Mouse (Mus musculus): ENCODE measurements at regions not wholly inside any gene's neighbourhood (a gene's known extent, or its start where the extent isn't known, plus 50 kb on each side); places are given as distances from the start of the nearest gene placed in this dataset.

DNA sequence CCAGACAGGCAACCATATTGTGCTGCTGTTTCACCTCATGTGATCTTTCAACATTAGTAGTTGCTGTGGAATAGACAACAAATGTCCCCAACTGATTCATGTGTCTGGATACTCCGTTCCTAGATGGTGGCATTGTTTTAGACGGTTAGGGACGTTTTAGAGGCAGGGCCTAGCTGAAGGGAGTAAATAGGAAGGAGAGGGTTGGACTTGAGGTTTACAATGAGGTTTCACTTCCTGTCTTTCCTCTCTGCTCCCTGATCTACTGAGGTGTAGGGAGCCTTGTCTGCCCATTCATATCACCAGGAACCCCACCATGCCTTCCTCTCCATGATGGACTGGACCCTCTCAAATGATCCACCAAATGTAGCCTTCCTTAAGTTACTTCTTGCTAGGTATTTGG, 168.1 kb downstream of the Mex3b start:
- H3K27ac ChIP-seq: no peak overlapping the region
- H3K4me3 ChIP-seq: no peak overlapping the region
- ATAC-seq (replicated peaks): no peak
- no peaks in the 10 kb centered on the region for H3K27me3 ChIP-seq (replicated peaks)
- 0 out of 2 replicates have a peak, but pooled peaks cover 6% of the 10 kb centered on the region for H3K4me1 ChIP-seq
- H3K9ac ChIP-seq: no peak overlapping the region
- H3K4me2 ChIP-seq: no peak overlapping the region
- 85% methylated on average over 3 of the region's 3 CpGs for WGBS
- H3K36me3 ChIP-seq (replicated peaks): no peaks in the 10 kb centered on the region
- H3K9me3 ChIP-seq: no peaks in the 10 kb centered on the region

DNA sequence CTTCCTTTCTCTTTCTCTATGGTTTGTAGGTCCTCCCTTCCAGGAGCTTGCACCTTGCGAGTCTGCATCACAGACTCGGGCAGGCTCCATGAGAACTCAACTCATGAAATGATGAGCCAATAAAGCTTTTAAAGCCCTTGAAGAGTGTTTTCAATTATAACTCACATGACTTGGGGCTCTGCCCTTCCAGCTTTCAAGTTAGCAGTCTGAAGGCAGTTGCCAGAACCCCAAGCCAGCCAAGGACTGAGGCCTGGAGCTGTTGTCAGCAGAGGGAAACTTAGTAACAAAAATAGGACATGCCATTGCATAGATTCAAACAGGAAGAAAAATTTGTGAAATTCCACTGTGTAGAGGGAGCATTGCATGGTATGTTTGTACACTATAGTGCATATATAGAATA, 169.3 kb downstream of the Mex3b start:
- Histone ChIP-seq H3K4me3 (no peak overlapping the region), H3K9me3 (no peaks in the 10 kb centered on the region), H3K4me2 (no peak overlapping the region), H3K9ac (no peak overlapping the region), H3K27ac (no peak overlapping the region), H3K36me3 (replicated peaks) (no peaks in the 10 kb centered on the region), H3K4me1 (0 out of 2 replicates have a peak, but pooled peaks cover 6% of the 10 kb centered on the region), H3K27me3 (replicated peaks) (no peaks in the 10 kb centered on the region)
- no peak for ATAC-seq (replicated peaks)
- WGBS: 31% methylated on average over 2 of the region's 2 CpGs

DNA sequence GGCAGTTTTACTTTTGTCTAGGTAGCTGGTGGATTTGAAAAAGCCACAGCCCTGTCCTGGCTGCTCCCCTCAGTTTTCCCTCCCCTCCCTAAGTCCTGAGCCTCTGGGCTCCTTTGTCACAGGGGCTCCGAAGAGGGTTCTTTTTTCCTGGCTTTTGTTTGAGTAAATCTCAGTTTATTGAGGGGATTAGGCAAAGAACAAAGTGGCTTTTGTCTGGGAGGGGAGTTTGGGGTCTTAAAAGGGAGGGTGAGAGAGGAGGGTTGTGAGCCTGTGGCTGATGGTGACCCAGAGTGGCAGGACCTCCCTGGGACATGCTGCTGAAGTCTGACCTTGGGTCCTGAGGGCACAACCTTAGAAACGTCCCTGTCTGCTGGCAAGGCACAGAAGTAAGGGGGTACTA, 170.0 kb downstream of the Mex3b start:
- ATAC-seq (replicated peaks): no peak; the same call in 1 of the 2 replicates

DNA sequence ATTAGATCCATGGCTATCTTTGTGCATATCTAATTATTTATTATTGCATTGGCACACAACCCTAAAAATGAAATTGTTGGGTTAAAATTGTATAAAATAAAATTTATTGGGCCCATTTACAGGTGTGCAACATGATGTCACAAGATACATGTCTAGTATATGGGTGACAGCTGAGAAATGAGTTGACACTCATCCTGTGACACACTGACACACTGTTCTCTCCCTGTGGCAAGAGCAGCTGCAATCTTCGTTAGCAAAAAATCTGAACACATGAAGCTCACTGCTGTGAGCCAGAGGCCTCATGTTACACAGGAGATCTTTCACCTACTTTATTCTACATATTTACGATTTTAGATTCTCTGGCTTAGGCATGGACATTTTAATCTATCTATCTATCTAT, 170.6 kb downstream of the Mex3b start:
- 37% methylated on average over 2 of the region's 2 CpGs for WGBS
- Histone ChIP-seq H3K36me3 (replicated peaks) (no peaks in the 10 kb centered on the region), H3K4me1 (0 out of 2 replicates have a peak, but pooled peaks cover 6% of the 10 kb centered on the region), H3K9me3 (no peaks in the 10 kb centered on the region), H3K27me3 (replicated peaks) (no peaks in the 10 kb centered on the region), H3K9ac (no peak overlapping the region), H3K27ac (no peak overlapping the region), H3K4me2 (no peak overlapping the region), H3K4me3 (no peak overlapping the region)
- ATAC-seq (replicated peaks): no peak

More for the DNA sequence above, 170.0 kb downstream of the Mex3b start:
- Histone ChIP-seq H3K27ac (no peak overlapping the region), H3K4me2 (no peak overlapping the region), H3K4me3 (no peak overlapping the region), H3K9me3 (no peaks in the 10 kb centered on the region), H3K27me3 (replicated peaks) (no peaks in the 10 kb centered on the region), H3K9ac (no peak overlapping the region), H3K4me1 (0 out of 2 replicates have a peak, but pooled peaks cover 6% of the 10 kb centered on the region), H3K36me3 (replicated peaks) (no peaks in the 10 kb centered on the region)
- WGBS: 3% methylated on average over 2 of the region's 2 CpGs

DNA sequence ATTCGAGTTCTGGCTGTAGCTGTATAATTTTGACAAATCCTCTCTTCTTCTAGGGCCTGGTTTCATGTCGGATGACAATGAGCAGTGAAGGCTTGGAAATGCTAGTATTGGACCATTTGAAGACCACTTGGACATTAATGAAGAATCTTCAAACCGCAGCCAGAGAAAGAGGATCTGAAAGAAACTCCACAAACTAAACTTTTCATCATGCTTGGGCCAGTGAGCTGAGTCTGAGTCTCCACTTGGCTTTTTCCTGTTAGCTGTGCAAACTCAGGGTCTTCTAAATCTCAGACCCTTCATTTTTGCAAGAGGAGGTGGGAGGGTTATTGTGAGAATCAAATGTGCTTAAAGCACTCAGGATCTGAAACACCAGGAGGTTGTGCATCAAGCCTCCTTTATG, 176.6 kb downstream of the Mex3b start:
- Histone ChIP-seq H3K4me2 (no peak overlapping the region), H3K4me3 (no peak overlapping the region), H3K9me3 (no peaks in the 10 kb centered on the region), H3K4me1 (no peaks in the 10 kb centered on the region), H3K36me3 (replicated peaks) (no peaks in the 10 kb centered on the region), H3K9ac (no peak overlapping the region), H3K27me3 (replicated peaks) (no peaks in the 10 kb centered on the region), H3K27ac (no peak overlapping the region)
- WGBS: 88% methylated on average over 3 of the region's 3 CpGs
- ATAC-seq (replicated peaks): no peak

DNA sequence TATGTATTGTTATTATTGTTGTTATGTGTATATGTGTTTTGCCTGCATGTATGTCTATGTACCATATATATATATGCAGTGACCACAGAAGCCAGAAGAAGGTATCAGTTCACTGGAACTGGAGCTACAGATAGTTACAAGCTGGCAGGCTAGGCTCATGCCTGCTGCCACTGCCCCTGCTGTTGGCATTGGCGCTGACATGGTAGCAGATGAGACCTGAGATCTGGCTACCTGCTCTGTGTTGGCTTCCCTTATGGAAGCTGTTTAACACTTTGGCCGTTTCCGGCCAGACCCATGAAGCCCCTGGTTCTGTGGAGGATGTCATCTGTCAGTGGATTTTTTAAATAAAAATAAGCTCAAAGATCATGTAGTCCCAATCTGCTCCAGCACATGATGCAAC, 178.1 kb downstream of the Mex3b start:
- no peaks in the 10 kb centered on the region for H3K4me1 ChIP-seq
- H3K27me3 ChIP-seq (replicated peaks): no peaks in the 10 kb centered on the region
- no peak overlapping the region for H3K4me2 ChIP-seq
- H3K9ac ChIP-seq: no peak overlapping the region
- H3K27ac ChIP-seq: no peak overlapping the region
- no peaks in the 10 kb centered on the region for H3K9me3 ChIP-seq
- no peak overlapping the region for H3K4me3 ChIP-seq
- no peaks in the 10 kb centered on the region for H3K36me3 ChIP-seq (replicated peaks)
- 89% methylated on average over 3 of the region's 3 CpGs for WGBS
- no peak for ATAC-seq (replicated peaks)

DNA sequence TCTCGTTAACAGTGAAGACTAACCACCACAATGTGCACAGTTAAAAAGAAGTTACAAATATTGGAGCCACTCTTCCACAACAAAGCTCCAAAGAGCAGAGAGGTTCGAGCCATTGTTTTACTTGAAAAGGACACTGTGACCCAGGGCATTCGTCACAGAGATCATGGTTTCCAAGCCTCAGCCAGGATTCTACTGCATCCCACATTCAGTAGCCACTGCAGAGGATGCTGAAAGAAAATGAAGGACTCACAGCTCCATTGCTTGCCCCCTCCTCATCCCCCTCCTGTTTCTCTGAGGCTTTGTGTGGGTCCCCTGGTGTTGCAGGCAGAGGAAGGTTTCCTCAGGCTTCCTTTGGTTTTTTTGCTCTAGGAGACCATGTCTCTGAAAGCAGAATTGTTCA, 182.9 kb downstream of the Mex3b start:
- WGBS: 7% methylated on average over 3 of the region's 3 CpGs
- H3K4me1 ChIP-seq: no peaks in the 10 kb centered on the region
- no peak overlapping the region for H3K9ac ChIP-seq
- ATAC-seq (replicated peaks): no peak
- H3K4me3 ChIP-seq: no peak overlapping the region
- no peak overlapping the region for H3K4me2 ChIP-seq
- H3K27ac ChIP-seq: no peak overlapping the region
- H3K36me3 ChIP-seq (replicated peaks): no peaks in the 10 kb centered on the region
- H3K27me3 ChIP-seq (replicated peaks): no peaks in the 10 kb centered on the region
- H3K9me3 ChIP-seq: no peaks in the 10 kb centered on the region

DNA sequence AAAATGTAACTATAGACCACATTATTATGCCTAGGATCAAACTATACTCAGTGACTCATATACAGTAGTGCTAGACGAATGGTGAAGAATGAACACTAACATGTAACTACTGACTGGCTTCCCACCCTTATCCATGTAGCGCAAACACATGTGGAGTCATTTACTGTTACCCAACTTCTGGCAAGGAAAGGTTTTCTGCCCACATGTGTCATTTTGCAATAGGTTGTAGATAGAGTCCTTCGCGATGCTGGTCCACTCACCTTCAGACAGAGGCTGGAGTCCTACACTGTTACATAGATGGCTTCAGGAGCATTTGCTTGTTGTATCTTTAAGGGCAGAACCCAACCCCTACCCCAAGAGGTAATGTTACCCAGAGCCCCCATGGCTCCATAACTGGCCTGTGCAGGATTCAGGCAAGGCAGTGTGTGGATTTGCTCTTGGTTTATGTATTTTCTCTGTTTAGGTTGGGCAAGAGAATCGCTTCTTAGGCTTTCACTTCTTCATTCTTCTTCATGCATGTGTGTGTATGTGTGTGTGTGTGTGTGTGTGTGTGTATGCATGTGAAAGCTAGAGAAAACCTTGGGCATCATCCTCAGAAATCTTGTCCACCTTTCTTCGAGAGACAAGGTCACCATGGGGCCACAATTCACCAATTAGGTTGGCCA, 183.8 kb downstream of the Mex3b start:
- no peak overlapping the region for H3K4me3 ChIP-seq
- no peaks in the 10 kb centered on the region for H3K9me3 ChIP-seq
- 95% methylated on average over 6 of the region's 6 CpGs for WGBS
- H3K27me3 ChIP-seq (replicated peaks): no peaks in the 10 kb centered on the region
- H3K27ac ChIP-seq: no peak overlapping the region
- no peaks in the 10 kb centered on the region for H3K4me1 ChIP-seq
- ATAC-seq (replicated peaks): no peak
- H3K36me3 ChIP-seq (replicated peaks): no peaks in the 10 kb centered on the region
- H3K4me2 ChIP-seq: no peak overlapping the region
- no peak overlapping the region for H3K9ac ChIP-seq

DNA sequence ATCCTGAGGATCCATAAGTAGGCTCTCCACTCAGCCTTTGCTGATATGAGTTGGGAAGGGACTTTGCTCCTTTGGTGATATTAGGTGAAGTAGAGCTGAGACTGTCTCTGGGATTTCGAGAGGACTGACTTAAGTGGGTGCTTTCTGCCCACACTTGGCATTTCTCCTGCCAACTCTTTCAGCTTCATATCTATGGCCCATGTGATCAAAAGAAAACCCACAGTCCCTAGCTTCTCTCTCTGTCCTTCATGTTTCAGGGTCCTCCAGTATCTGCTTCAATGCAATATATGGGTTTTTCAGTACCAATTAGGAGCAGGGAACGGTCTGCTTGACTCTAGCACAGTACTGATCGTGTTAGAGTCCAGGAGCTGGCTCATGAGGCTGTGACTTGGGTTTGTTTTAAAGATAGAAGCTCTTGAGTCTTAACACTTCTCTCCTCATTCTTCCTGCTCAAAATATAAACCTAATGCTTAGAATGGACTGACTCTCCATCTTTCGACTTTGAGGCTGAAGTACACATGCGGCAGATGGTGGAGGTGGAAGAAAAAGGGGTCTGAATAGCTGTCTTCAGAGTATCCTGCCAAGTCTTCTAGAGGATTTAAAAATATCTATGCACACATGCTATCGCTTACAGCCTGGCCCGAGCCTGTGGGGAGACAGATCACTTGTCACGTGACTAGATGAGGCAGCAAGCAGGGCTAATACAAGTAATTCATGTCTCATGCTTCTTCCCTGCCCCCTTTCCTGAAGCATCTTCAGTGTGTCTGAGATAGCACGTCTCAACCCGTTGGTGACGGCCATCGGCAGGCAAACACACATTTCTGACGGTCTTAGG, 189.2 kb downstream of the Mex3b start:
- H3K9me3 ChIP-seq: no peaks in the 10 kb centered on the region
- H3K4me2 ChIP-seq: no peak overlapping the region
- H3K27ac ChIP-seq: no peak overlapping the region
- no peak for ATAC-seq (replicated peaks)
- WGBS: 88% methylated on average over 13 of the region's 13 CpGs
- no peaks in the 10 kb centered on the region for H3K4me1 ChIP-seq
- H3K36me3 ChIP-seq (replicated peaks): no peaks in the 10 kb centered on the region
- H3K4me3 ChIP-seq: no peak overlapping the region
- no peak overlapping the region for H3K9ac ChIP-seq
- no peaks in the 10 kb centered on the region for H3K27me3 ChIP-seq (replicated peaks)

DNA sequence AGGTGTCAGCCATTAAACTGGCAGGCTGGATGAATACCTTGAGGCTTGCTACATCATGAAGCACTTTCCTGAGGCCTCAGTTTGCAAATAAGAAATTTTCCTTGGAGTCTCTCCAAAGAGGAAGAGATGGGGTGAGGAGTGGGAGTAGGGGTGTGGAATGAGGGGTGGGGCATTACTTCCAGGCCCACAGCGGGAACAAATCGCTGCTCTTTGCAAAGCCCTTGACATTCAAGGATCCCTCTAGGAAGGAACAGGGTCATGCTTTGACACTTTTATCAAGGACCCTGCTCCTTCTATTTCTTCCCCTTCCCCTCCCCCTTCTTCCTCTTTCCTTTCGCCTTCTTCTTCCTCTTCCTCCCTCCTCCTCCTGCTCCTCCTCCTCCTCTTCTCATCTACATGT, 193.2 kb downstream of the Mex3b start:
- Histone ChIP-seq H3K9ac (no peak overlapping the region), H3K9me3 (no peaks in the 10 kb centered on the region), H3K4me3 (no peak overlapping the region), H3K4me1 (no peaks in the 10 kb centered on the region), H3K27ac (no peak overlapping the region), H3K27me3 (replicated peaks) (no peaks in the 10 kb centered on the region), H3K36me3 (replicated peaks) (no peaks in the 10 kb centered on the region), H3K4me2 (no peak overlapping the region)
- no peak for ATAC-seq (replicated peaks)
- WGBS: 70% methylated on average over 3 of the region's 3 CpGs

DNA sequence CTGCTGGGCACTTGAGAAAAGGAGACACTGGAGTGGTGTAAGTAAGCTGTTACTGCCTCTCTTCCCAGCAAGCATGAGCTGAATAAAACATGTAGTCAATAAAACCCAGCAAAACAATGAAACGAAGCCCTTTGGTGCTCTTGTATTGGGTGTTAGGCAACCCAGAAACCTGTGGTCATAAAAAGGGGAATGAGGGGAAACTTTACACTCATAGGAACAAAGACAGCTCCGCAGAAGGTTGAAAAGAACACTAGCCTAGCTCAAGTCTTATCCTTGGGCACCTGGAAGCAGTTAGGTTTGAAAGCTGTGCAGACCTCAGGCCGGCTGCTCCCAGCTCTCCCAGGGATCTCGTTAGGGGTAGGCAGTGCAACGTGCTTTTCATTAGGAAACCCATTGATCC, 193.6 kb downstream of the Mex3b start:
- no peak for ATAC-seq (replicated peaks)
- WGBS: 52% methylated on average over 5 of the region's 5 CpGs

DNA sequence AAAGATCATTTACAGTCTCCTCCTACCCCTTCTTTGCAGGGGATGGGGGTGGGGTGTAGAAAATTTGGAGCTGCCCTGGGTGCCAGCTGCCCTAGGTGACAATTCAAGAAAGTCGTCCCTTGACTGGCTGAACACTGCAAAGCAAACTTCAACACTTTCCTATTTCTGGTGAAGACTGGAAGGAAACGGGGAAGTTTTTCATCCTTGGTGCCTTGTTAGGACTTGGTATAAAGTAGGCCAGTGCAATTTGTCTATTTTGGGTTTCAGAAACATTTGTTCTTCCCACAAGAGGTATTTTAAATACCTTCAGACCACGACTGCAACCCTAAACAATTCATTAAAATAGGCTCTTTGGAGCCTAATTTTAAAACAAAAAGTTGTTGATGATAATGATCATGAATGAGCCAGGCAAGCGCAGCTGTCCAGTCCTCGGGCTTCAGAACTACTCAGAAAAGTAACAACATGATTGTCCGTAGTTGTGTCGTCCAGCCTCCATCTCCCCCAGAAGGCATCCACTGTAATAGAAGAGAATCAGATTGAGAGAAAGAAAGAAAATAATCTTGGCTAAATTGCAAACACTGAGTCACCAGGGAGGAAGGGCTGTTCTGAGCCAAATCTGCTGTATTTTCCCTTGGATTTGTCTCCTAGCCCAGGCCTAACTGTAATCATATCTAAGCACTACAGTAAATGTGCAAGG, 194.2 kb downstream of the Mex3b start:
- Histone ChIP-seq H3K4me1 (no peaks in the 10 kb centered on the region), H3K4me2 (no peak overlapping the region), H3K27ac (no peak overlapping the region), H3K4me3 (no peak overlapping the region), H3K36me3 (replicated peaks) (no peaks in the 10 kb centered on the region), H3K27me3 (replicated peaks) (no peaks in the 10 kb centered on the region), H3K9ac (no peak overlapping the region), H3K9me3 (no peaks in the 10 kb centered on the region)
- WGBS: 80% methylated on average over 7 of the region's 7 CpGs
- ATAC-seq (replicated peaks): no peak

More for the DNA sequence above, 193.6 kb downstream of the Mex3b start:
- H3K9me3 ChIP-seq: no peaks in the 10 kb centered on the region
- H3K4me1 ChIP-seq: no peaks in the 10 kb centered on the region
- H3K27ac ChIP-seq: no peak overlapping the region
- H3K36me3 ChIP-seq (replicated peaks): no peaks in the 10 kb centered on the region
- no peak overlapping the region for H3K4me3 ChIP-seq
- H3K9ac ChIP-seq: no peak overlapping the region
- no peaks in the 10 kb centered on the region for H3K27me3 ChIP-seq (replicated peaks)
- H3K4me2 ChIP-seq: no peak overlapping the region
